Mouse (Mus musculus) layer of hippocampus, adult 2 months (tissue): ENCODE measurements at regions not wholly inside any gene's neighbourhood (a gene's known extent, or its start where the extent isn't known, plus 50 kb on each side); places are given as distances from the start of the nearest gene placed in this dataset.

ENCODE experiments used
- DNase-seq, 2 experiments: peaks; one replicate each; pipeline ENCODE4 v3.0.0; 2022; ENCODE audit warnings: low spot score in 2 of 2
- H3K27ac ChIP-seq: fragments of 200-600 bp; 2 replicates; pipeline ENCODE4 v1.8.1; 2022
- H3K4me3 ChIP-seq: fragments of 200-600 bp; 2 replicates; pipeline ENCODE4 v1.8.1; 2022; ENCODE audit warnings: mild to moderate bottlenecking
- CTCF ChIP-seq: fragments of 200-600 bp; conservative IDR thresholded peaks from 2 replicates; pipeline ENCODE4 v1.8.1; 2022; ENCODE audit warnings: antibody characterized with exemption, mild to moderate bottlenecking, moderate library complexity

DNA sequence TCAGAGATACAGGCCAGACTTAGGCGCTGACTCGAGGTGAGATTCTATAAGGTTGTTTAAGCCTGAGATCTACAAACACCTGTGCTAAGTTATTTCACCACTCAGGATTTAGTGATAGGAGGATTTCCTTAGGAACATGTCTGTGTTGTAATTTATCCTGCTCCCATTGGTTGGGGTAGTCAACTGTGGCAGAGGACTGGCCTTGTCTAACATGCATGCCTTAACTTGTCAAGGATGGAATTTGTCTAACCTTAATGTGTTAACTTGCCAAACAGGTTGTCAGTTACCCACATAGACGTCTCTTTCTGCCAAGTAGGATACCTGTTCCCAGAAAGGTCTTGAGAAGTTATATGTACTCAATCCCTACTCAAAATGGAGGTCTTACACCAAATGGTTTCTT is 667.3 kb upstream of the Nudt12 start:
- Histone ChIP-seq H3K4me3 (no peak overlapping the region), H3K27ac (no peak overlapping the region)
- no peak for DNase-seq
- no peak for TF ChIP-seq CTCF

DNA sequence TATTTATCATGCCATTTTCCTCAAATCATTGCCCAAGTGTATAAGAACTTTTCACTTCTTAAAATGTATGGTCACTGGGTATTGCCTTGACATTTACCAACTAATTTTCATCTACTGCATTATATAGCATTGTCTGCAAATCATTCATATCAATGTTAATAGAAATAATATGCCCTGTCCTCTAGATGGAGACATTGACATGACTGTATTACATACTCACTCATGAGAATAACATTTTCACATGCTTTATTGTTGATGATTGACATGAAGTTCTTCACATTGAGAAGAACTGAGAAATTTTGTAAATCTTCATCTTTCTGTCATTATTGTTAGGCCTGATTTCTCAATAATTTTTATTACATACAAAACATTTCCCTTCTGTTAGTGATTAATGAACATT is 629.4 kb upstream of the Nudt12 start:
- no peak overlapping the region for H3K27ac ChIP-seq
- peak; percentile 74 for TF ChIP-seq CTCF
- DNase-seq = no peak
- H3K4me3 ChIP-seq = no peak overlapping the region
